Mouse (Mus musculus): ENCODE data around the gene Wnk2.

DNA sequence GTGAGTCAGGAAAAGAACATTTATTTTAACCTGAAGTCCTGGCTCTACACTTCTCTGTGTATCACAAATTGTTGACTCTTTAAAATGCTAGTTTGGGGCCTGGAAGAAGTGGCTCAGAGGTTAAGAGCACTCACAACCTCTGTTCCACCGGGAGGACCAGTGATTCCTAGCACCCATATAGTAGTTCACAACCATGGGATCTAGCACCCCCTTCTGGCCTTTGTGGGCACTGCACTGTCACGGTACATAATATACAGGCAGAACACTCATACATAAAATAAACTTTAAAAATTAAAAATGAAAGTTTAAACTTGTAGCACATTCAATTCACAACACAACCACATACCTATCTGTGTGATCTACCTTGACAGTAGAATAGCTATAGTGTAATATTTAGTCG is 126.1 kb downstream of the Wnk2 start:
- no peak for TF ChIP-seq FOSL1 (IDR thresholded peaks at IDR 0.05; ENCODE audit: insufficient read depth, low read length, poor library complexity, severe bottlenecking)
- TF ChIP-seq CTCF (IDR thresholded peaks at IDR 0.05; ENCODE audit: control insufficient read depth, insufficient read depth, insufficient read length), result peak; percentile 22
- no peak for TF ChIP-seq MAX (IDR thresholded peaks at IDR 0.05)
- TF ChIP-seq USF1 (IDR thresholded peaks at IDR 0.05; ENCODE audit: low read depth), result no peak
- no peak for TF ChIP-seq CEBPB (IDR thresholded peaks at IDR 0.05; ENCODE audit: low read depth)
- no peak for TF ChIP-seq MYOD1 (IDR thresholded peaks at IDR 0.05; ENCODE audit: control insufficient read depth, insufficient read length, low read depth)
- no peak for TF ChIP-seq MYOG (IDR thresholded peaks at IDR 0.05; ENCODE audit: control insufficient read depth, extremely low read depth, insufficient read length)
